Mouse (Mus musculus): ENCODE measurements around the gene B4galt5. TPM values are rescaled to one million over a fixed set of nuclear protein-coding genes. Genes with fewer than 3 reads are reported as not detected.

The B4galt5 gene
- total and polyA plus RNA-seq, 2 experiments from 2014 or later, result 27.4 to 60.7 TPM

- no peak overlapping the region for H3K4me3 ChIP-seq (ENCODE audit: low read depth, low read length)
- no peaks in the 10 kb centered on the region for H3K4me1 ChIP-seq (ENCODE audit: insufficient read depth)
- TF ChIP-seq CTCF (IDR thresholded peaks at IDR 0.05; ENCODE audit: low read depth), result no peak
- no peak overlapping the region for H3K4me2 ChIP-seq (ENCODE audit: low read depth)
- H3K27me3 ChIP-seq (ENCODE audit: insufficient read depth, low read length), result no peaks in the 10 kb centered on the region
- no peaks in the 10 kb centered on the region for H3K9me3 ChIP-seq (ENCODE audit: low read length)
- DNase-seq (no peak), ATAC-seq (no peak)
- no peak overlapping the region for H3K9ac ChIP-seq
- 93% methylated on average over 21 of the region's 21 CpGs for WGBS
- H3K36me3 ChIP-seq (ENCODE audit: insufficient read depth), result peaks cover 25% of the 10 kb centered on the region
- no peak overlapping the region for H3K27ac ChIP-seq (ENCODE audit: low read depth, low read length)
Observed at GRCm38 (mm10) chr2:167300943-167301497, 48.0 kb downstream of the B4galt5 start.

DNA sequence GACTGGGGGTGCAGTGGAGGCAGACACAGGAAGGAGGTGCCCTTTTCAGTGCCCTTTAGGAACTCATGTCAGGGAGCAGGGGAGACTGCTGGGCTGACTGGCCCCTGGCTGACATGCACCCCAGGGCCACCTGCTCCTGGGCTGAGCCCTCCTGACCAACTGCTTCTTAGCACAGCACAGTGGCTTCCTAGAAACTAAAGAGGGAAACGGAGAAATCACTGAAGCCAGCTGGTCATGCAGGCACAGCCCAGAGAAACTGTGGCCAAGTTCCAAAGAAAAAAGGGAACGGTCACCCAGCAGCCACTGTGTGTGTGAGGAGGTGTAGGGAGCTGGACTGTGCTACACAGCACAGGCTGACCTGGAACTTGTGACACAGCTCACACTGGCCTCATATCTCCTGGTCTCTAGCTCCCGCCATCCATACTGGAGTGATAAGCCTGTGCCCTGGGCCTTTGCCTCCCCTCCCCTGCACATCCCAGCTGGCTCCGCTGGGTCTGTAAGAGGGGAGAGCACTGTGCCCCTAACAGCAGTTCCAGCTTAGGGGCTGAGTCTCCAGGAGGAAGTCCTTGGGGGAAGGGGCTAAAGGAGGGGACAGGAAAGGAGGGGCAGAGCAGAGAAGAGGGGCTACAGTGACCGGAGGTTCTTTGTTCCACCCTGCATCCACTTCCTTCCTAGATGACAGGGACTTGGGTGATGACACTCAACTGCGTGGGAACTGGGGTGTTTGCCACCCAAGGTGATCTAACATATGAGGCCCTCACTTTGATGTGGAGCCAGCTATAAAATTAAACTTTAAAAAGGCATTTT lies 48.9 kb downstream of the B4galt5 start:
- no peak overlapping the region for H3K4me2 ChIP-seq (ENCODE audit: low read depth)
- TF ChIP-seq CTCF (IDR thresholded peaks at IDR 0.05; ENCODE audit: low read depth), result no peak
- DNase-seq (no peak), ATAC-seq (no peak; the same call in 1 of the 2 replicates)
- no peak overlapping the region for H3K4me3 ChIP-seq (ENCODE audit: low read depth, low read length)
- no peak overlapping the region for H3K27ac ChIP-seq (ENCODE audit: low read depth, low read length)
- no peak overlapping the region for H3K9ac ChIP-seq
- 63% methylated on average over 6 of the region's 6 CpGs for WGBS
- no peaks in the 10 kb centered on the region for H3K9me3 ChIP-seq (ENCODE audit: low read length)
- H3K4me1 ChIP-seq (ENCODE audit: insufficient read depth), result no peaks in the 10 kb centered on the region
- H3K27me3 ChIP-seq (ENCODE audit: insufficient read depth, low read length), result no peaks in the 10 kb centered on the region
- peaks cover 20% of the 10 kb centered on the region for H3K36me3 ChIP-seq (ENCODE audit: insufficient read depth)

- Histone ChIP-seq H3K9me3 (ENCODE audit: low read length) (no peaks in the 10 kb centered on the region), H3K9ac (no peak overlapping the region), H3K4me1 (ENCODE audit: insufficient read depth) (no peaks in the 10 kb centered on the region), H3K4me2 (ENCODE audit: low read depth) (no peak overlapping the region), H3K36me3 (ENCODE audit: insufficient read depth) (peaks cover 17% of the 10 kb centered on the region), H3K4me3 (ENCODE audit: low read depth, low read length) (no peak overlapping the region), H3K27ac (ENCODE audit: low read depth, low read length) (no peak overlapping the region), H3K27me3 (ENCODE audit: insufficient read depth, low read length) (no peaks in the 10 kb centered on the region)
- peak; percentile 75 for ATAC-seq
- 71% methylated on average over 27 of the region's 27 CpGs for WGBS
- no peak for TF ChIP-seq CTCF (IDR thresholded peaks at IDR 0.05; ENCODE audit: low read depth)
- peak; percentile 62 for DNase-seq
Observed at GRCm38 (mm10) chr2:167298729-167299705, 50.0 kb downstream of the B4galt5 start.

GRCm38 (mm10) chr2:167297985-167298384 lies 51.0 kb downstream of the B4galt5 start:
- no peak overlapping the region for H3K27ac ChIP-seq (ENCODE audit: low read depth, low read length)
- H3K27me3 ChIP-seq (ENCODE audit: insufficient read depth, low read length), result no peaks in the 10 kb centered on the region
- 90% methylated on average over 11 of the region's 11 CpGs for WGBS
- no peak overlapping the region for H3K4me3 ChIP-seq (ENCODE audit: low read depth, low read length)
- H3K36me3 ChIP-seq (ENCODE audit: insufficient read depth), result peaks cover 16% of the 10 kb centered on the region
- no peak overlapping the region for H3K9ac ChIP-seq
- DNase-seq, result no peak
- no peak for ATAC-seq
- TF ChIP-seq CTCF (IDR thresholded peaks at IDR 0.05; ENCODE audit: low read depth), result no peak
- no peaks in the 10 kb centered on the region for H3K9me3 ChIP-seq (ENCODE audit: low read length)
- no peak overlapping the region for H3K4me2 ChIP-seq (ENCODE audit: low read depth)
- no peaks in the 10 kb centered on the region for H3K4me1 ChIP-seq (ENCODE audit: insufficient read depth)

GRCm38 (mm10) chr2:167294926-167295325 lies 54.1 kb downstream of the B4galt5 start:
- peak overlapping the region; percentile 14 for H3K4me3 ChIP-seq (ENCODE audit: low read depth, low read length)
- H3K9me3 ChIP-seq (ENCODE audit: low read length), result no peaks in the 10 kb centered on the region
- H3K9ac ChIP-seq, result no peak overlapping the region
- no peaks in the 10 kb centered on the region for H3K4me1 ChIP-seq (ENCODE audit: insufficient read depth)
- TF ChIP-seq CTCF (IDR thresholded peaks at IDR 0.05; ENCODE audit: low read depth), result peak; percentile 16; the same call in 1 of the 2 replicates
- 65% methylated on average over 15 of the region's 15 CpGs for WGBS
- peak overlapping the region; percentile 3; the same call in 1 of the 2 replicates for H3K4me2 ChIP-seq (ENCODE audit: low read depth)
- no peaks in the 10 kb centered on the region for H3K27me3 ChIP-seq (ENCODE audit: insufficient read depth, low read length)
- DNase-seq (peak; percentile 38), ATAC-seq (no peak)
- H3K36me3 ChIP-seq (ENCODE audit: insufficient read depth), result no peaks in the 10 kb centered on the region
- no peak overlapping the region for H3K27ac ChIP-seq (ENCODE audit: low read depth, low read length)

- Histone ChIP-seq H3K36me3 (ENCODE audit: insufficient read depth) (no peaks in the 10 kb centered on the region), H3K27ac (ENCODE audit: low read depth, low read length) (no peak overlapping the region), H3K9me3 (ENCODE audit: low read length) (no peaks in the 10 kb centered on the region), H3K9ac (no peak overlapping the region), H3K27me3 (ENCODE audit: insufficient read depth, low read length) (no peaks in the 10 kb centered on the region), H3K4me2 (ENCODE audit: low read depth) (0 out of 2 replicates have a peak overlapping the region, but pooled peaks have one; percentile 3), H3K4me1 (ENCODE audit: insufficient read depth) (no peaks in the 10 kb centered on the region), H3K4me3 (ENCODE audit: low read depth, low read length) (no peak overlapping the region)
- ATAC-seq, result 0 out of 2 replicates have a peak, but pooled peaks have one; percentile 14
- 72% methylated on average over 7 of the region's 7 CpGs for WGBS
- TF ChIP-seq CTCF (IDR thresholded peaks at IDR 0.05; ENCODE audit: low read depth), result no peak
- DNase-seq, result no peak
Observed at GRCm38 (mm10) chr2:167294216-167294615, 54.8 kb downstream of the B4galt5 start.
